Mouse (Mus musculus): ENCODE measurements at regions not wholly inside any gene's neighbourhood (a gene's known extent, or its start where the extent isn't known, plus 50 kb on each side); places are given as distances from the start of the nearest gene placed in this dataset.

GRCm38 (mm10) chr2:22029022-22029803, 198.1 kb upstream of the Myo3a start:
- TF ChIP-seq CTCF (IDR thresholded peaks at IDR 0.05; ENCODE audit: low read depth, low read length) (no peak), POLR2A (IDR thresholded peaks at IDR 0.05; ENCODE audit: borderline replicate concordance, low read depth, low read length) (no peak)

All from bone marrow macrophage, adult 2 months (primary cell).